Mouse (Mus musculus) ES-Bruce4 (cell line): ENCODE measurements around the gene Adamts13. TPM values are rescaled to one million over a fixed set of nuclear protein-coding genes. Genes with fewer than 3 reads are reported as not detected.

Experiments
- H3K27ac ChIP-seq: 2 replicates; pipeline ENCODE4 v1.5.1; 2012; ENCODE audit warnings: low read length, inconsistent platforms; ENCODE audit not compliant: insufficient read depth
- H3K27me3 ChIP-seq: 2 replicates; pipeline ENCODE4 v1.6.1; 2012; ENCODE audit warnings: mild to moderate bottlenecking, low read length, inconsistent platforms; ENCODE audit not compliant: control insufficient read depth, poor library complexity, insufficient read depth, severe bottlenecking
- H3K36me3 ChIP-seq: 2 replicates; pipeline ENCODE4 v1.6.1; 2012; ENCODE audit warnings: inconsistent platforms, mild to moderate bottlenecking, low read length, moderate library complexity; ENCODE audit not compliant: control insufficient read depth, poor library complexity, insufficient read depth, severe bottlenecking
- H3K4me1 ChIP-seq: one replicate; pipeline ENCODE4 v1.8.1; 2011; ENCODE audit warnings: low read length; ENCODE audit not compliant: control insufficient read depth, insufficient read depth
- H3K4me3 ChIP-seq: 2 replicates; pipeline ENCODE4 v1.5.1; 2011; ENCODE audit warnings: low read depth, mild to moderate bottlenecking, low read length
- H3K9ac ChIP-seq: 2 replicates; pipeline ENCODE4 v1.6.1; 2012; ENCODE audit warnings: low read depth, mild to moderate bottlenecking, inconsistent platforms; ENCODE audit not compliant: poor library complexity, severe bottlenecking
- H3K9me3 ChIP-seq: replicated peaks from 2 replicates; pipeline ENCODE4 v1.6.1; 2012; ENCODE audit warnings: mild to moderate bottlenecking, low read length, inconsistent platforms; ENCODE audit not compliant: control insufficient read depth, poor library complexity, insufficient read depth, severe bottlenecking
- CTCF ChIP-seq: IDR thresholded peaks from one replicate; pipeline ENCODE4 v1.8.1; 2011; ENCODE audit warnings: low read depth, low read length
- EP300 ChIP-seq: IDR thresholded peaks from 2 replicates; pipeline ENCODE4 v1.6.1; 2011; ENCODE audit warnings: low read depth, low read length; ENCODE audit not compliant: insufficient read depth
- POLR2A ChIP-seq: IDR thresholded peaks from one replicate; pipeline ENCODE4 v1.8.1; 2011; ENCODE audit warnings: low read length; ENCODE audit not compliant: insufficient read depth
- polyA plus RNA-seq: library from polyadenylated mRNA; stranded (reverse); fragments of >200 nt; gene quantifications from 2 replicates; pipeline ENCODE4 v1.2.4, GENCODE M21; 2011; ENCODE audit warnings: low read depth; ENCODE audit not compliant: missing spikeins, insufficient read depth, insufficient read length

The Adamts13 gene
- polyA plus RNA-seq, 1 experiment, result not detected

DNA sequence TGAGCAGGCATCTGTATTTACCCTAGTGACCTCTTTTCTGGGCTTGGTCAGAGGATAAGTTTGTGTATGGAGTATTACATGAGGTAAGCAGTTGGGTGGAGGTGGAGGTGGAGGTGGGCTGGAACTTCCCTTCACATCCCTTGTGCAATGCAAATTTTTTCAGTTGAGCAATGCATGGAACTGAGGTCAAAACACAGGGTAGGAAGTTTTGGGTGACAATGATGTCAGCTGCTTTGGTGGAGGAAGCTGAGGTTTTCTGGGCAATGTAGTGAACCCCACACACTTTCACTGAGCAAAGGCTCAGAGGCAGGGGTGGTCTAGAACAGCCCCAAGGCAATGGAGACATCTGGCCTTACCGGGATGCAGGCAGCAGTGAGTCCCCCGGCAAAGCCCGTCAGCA, 52.3 kb downstream of the Adamts13 start:
- TF ChIP-seq EP300 (no peak), POLR2A (no peak), CTCF (no peak)
- no peaks in the 10 kb centered on the region for H3K9me3 ChIP-seq
- no peak overlapping the region for H3K27ac ChIP-seq
- no peak overlapping the region for H3K4me3 ChIP-seq
- no peaks in the 10 kb centered on the region for H3K27me3 ChIP-seq
- H3K4me1 ChIP-seq, result no peaks in the 10 kb centered on the region
- H3K9ac ChIP-seq, result no peak overlapping the region
- no peaks in the 10 kb centered on the region for H3K36me3 ChIP-seq

DNA sequence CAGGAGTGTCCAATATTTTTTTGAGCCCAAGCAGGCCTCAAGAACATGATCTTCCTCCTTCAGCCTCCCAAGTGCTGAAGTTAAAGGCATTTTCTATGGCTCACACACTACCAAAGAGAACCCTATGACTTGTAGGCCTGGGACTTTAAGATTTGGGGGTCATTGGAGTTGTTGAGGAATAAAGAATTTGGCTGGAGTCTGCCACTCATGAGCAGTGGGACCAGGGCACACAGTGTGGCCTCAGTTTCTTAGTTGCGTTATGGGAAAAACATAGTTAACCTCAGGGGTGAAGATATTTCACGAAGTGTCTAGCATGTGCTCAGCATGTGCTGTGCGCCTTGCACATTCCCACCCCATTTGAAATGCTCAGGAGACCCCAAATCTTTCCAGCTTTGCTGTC, 53.1 kb downstream of the Adamts13 start:
- H3K27me3 ChIP-seq, result no peaks in the 10 kb centered on the region
- TF ChIP-seq POLR2A (no peak), CTCF (no peak), EP300 (no peak)
- H3K27ac ChIP-seq, result no peak overlapping the region
- H3K4me3 ChIP-seq, result no peak overlapping the region
- H3K36me3 ChIP-seq, result no peaks in the 10 kb centered on the region
- H3K4me1 ChIP-seq, result no peaks in the 10 kb centered on the region
- H3K9me3 ChIP-seq, result no peaks in the 10 kb centered on the region
- H3K9ac ChIP-seq, result no peak overlapping the region

DNA sequence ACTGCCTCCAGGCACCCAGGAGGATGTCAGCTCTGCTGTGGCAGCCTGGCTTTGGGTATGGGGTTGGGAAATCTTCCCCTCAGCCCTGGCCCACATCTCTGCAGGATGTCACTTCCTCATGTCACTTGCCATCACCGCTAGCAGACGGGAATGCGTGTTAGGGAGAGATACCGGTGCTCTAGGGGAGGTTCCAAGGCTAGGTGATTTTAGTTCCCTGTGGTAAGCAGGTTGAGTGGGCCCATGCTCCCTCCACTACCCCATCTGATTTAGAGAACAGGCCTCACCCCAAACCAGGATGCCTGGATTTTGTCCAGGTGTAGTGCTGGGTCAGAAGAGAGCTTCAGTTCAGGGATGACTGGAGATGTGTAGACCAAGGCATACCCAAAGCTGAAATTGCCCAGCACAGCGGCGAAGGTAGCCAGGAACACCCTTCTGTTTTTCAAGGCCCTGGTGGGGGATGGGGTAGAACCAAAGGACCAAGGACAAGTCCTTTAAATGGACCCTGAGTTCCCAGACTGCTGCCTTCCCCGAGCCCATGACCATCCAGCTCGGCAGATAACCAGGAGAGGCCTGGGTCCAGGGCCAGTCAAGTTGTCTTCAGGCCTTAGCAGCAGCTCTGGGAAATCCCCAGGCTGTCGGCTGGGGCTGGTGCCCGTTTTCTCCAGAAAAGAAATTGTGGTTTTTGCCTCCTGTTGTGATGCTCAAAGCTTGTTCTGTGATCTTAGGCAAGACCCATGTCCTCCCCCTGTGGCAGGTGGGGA, 53.8 kb downstream of the Adamts13 start:
- Histone ChIP-seq H3K9ac (no peak overlapping the region), H3K4me1 (no peaks in the 10 kb centered on the region), H3K36me3 (no peaks in the 10 kb centered on the region), H3K27ac (no peak overlapping the region), H3K27me3 (no peaks in the 10 kb centered on the region), H3K4me3 (no peak overlapping the region), H3K9me3 (no peaks in the 10 kb centered on the region)
- TF ChIP-seq POLR2A, result no peak

DNA sequence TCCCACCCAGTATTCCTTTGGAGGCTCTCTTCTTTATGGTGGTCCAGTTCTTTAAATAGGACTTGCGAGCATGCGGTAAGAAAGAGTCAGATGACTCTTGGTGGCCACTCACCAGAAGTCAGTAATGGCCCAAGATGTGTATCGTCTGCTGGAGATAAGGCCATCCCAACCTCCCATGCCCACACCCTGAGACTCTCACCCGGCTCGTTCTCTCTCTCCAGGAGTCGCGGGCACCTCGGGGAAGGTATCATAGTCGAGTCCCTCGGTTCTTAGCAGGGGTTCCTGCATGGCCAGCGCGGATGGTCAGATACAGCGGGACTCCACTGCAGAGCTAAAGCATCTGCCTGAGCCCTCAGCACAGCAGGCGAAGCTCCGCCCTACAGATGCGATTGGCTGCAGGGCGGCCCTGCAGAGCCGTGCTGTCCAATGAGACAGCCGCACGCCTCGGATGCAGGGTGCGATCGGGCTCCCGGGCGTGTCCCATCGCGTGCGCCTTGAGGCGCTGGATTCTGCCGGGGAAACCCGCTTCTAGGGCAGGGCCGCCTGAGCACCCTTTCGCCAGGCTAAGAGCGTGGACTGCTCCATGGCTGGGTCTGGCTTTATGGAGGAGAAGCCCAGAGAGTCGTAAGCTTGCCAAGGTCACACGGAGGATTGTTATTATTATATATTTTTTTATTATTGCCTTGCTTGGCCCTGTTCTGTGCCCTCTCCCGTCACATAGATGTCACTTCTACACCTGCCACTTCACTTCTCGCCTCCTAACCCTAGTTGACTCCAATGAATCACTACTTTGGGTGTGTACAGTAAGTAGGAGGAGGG, 54.6 kb downstream of the Adamts13 start, which contains the start of gene Slc2a6:
Gene Slc2a6, minus strand, starts transcription at position 381 of the 819 bp plus-strand sequence.
- H3K9me3 ChIP-seq, result no peaks in the 10 kb centered on the region
- TF ChIP-seq POLR2A, result no peak
- TF ChIP-seq EP300, result no peak
- TF ChIP-seq CTCF, result no peak
- peak within 1 kb of the TSS; percentile 47 for H3K4me3 ChIP-seq
- no peaks in the 10 kb centered on the region for H3K36me3 ChIP-seq
- H3K4me1 ChIP-seq, result no peaks in the 10 kb centered on the region
- no peak within 1 kb of the TSS for H3K27ac ChIP-seq
- no peaks in the 10 kb centered on the region for H3K27me3 ChIP-seq
- H3K9ac ChIP-seq, result no peak within 1 kb of the TSS

DNA sequence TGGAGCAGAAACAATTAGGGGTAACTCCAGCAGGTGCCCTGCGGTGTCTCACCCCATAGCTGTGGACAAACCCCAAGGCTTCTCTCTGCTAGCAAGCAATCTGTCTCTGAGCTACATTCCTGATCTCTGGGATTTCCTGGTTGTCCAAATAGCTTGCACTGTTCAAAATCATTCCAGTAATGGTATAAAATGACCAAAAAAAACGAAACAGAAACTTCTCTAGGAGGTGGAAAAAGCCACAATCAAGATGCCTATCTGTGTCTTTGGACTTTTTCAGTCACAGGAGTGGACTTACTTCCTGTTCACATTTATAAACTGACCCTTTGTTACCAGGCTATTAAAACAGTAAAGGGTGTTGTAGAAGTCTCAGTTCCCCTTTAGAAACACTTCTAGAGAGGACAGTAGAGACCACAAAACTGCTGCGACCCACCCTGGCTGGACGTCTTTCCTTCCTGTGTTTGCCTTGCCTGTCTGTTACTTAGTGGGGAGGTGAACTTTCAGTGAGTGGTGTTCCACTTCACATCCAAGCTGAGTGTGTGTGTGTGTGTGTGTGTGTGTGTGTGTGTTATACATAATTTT, 55.3 kb downstream of the Adamts13 start:
- no peak overlapping the region for H3K4me3 ChIP-seq
- H3K27ac ChIP-seq, result no peak overlapping the region
- H3K9ac ChIP-seq, result no peak overlapping the region

More for the DNA sequence above, 55.3 kb downstream of the Adamts13 start:
- no peaks in the 10 kb centered on the region for H3K36me3 ChIP-seq
- TF ChIP-seq EP300 (no peak), CTCF (no peak), POLR2A (no peak)
- no peaks in the 10 kb centered on the region for H3K27me3 ChIP-seq
- no peaks in the 10 kb centered on the region for H3K9me3 ChIP-seq
- no peaks in the 10 kb centered on the region for H3K4me1 ChIP-seq
